Mouse (Mus musculus): Measurements from ENCODE around the gene Cfap299. TPM values are rescaled to one million over a fixed set of nuclear protein-coding genes. Genes with fewer than 3 reads are reported as not detected.
"Not testable (repeated sequence)": the region's sequence is repeated elsewhere in the genome, so short reads cannot be mapped to it uniquely, and the experiment has no call there.

The Cfap299 gene
- total RNA-seq, 2 experiments from 2014 or later, result not detected

GRCm38 (mm10) chr5:98520118-98520517 is 191.0 kb downstream of the Cfap299 start:
- DNase-seq, result no peak
- intact Hi-C loops (cut with DNase I), result no loop called here

- intact Hi-C loops (cut with DNase I), result no loop called here
- no peak for DNase-seq
Measured at GRCm38 (mm10) chr5:98522270-98522977, 193.3 kb downstream of the Cfap299 start.

GRCm38 (mm10) chr5:98523050-98523449 is 193.9 kb downstream of the Cfap299 start:
- no peak for DNase-seq
- intact Hi-C loops (cut with DNase I), result no loop called here

GRCm38 (mm10) chr5:98523783-98524182 is 194.7 kb downstream of the Cfap299 start:
- DNase-seq, result no peak
- intact Hi-C loops (cut with DNase I), result no loop called here

- DNase-seq, result no peak
- intact Hi-C loops (cut with DNase I), result no loop called here
Measured at GRCm38 (mm10) chr5:98541333-98541732, 212.2 kb downstream of the Cfap299 start.

GRCm38 (mm10) chr5:98550285-98550684 is 221.2 kb downstream of the Cfap299 start:
- intact Hi-C loops (cut with DNase I), result no loop called here
- DNase-seq, result no peak

GRCm38 (mm10) chr5:98550873-98551272 is 221.8 kb downstream of the Cfap299 start:
- intact Hi-C loops (cut with DNase I), result no loop called here
- DNase-seq, result no peak

- intact Hi-C loops (cut with DNase I), result no loop called here
- no peak for DNase-seq
Measured at GRCm38 (mm10) chr5:98552395-98552794, 223.3 kb downstream of the Cfap299 start, which contains the start of gene Gm11111. Gene Gm11111, plus strand, starts transcription at chr5:98552695.

GRCm38 (mm10) chr5:98552811-98553601 is 223.9 kb downstream of the Cfap299 start:
- intact Hi-C loops (cut with DNase I), result no loop called here
- DNase-seq, result no peak

- DNase-seq, result no peak
- intact Hi-C loops (cut with DNase I), result no loop called here
Measured at GRCm38 (mm10) chr5:98561301-98561700, 232.2 kb downstream of the Cfap299 start.

GRCm38 (mm10) chr5:98562806-98563205 is 233.7 kb downstream of the Cfap299 start:
- intact Hi-C loops (cut with DNase I), result no loop called here
- DNase-seq, result no peak

GRCm38 (mm10) chr5:98563801-98564200 is 234.7 kb downstream of the Cfap299 start:
- intact Hi-C loops (cut with DNase I), result no loop called here
- DNase-seq, result no peak

- intact Hi-C loops (cut with DNase I), result no loop called here
- DNase-seq, result no peak
Measured at GRCm38 (mm10) chr5:98566461-98567193, 237.5 kb downstream of the Cfap299 start.

- DNase-seq, result no peak
- intact Hi-C loops (cut with DNase I), result no loop called here
Measured at GRCm38 (mm10) chr5:98568481-98568880, 239.4 kb downstream of the Cfap299 start.

- intact Hi-C loops (cut with DNase I), result no loop called here
- no peak for DNase-seq
Measured at GRCm38 (mm10) chr5:98569029-98569513, 240.0 kb downstream of the Cfap299 start.

- intact Hi-C loops (cut with DNase I), result no loop called here
- DNase-seq, result no peak
Measured at GRCm38 (mm10) chr5:98572392-98572791, 243.3 kb downstream of the Cfap299 start.

GRCm38 (mm10) chr5:98574711-98575470 is 245.8 kb downstream of the Cfap299 start:
- intact Hi-C loops (cut with DNase I), result no loop called here
- DNase-seq, result no peak

GRCm38 (mm10) chr5:98575471-98575834 is 246.3 kb downstream of the Cfap299 start:
- intact Hi-C loops (cut with DNase I), result no loop called here
- no peak for DNase-seq

- DNase-seq; intact Hi-C loops (cut with DNase I): not testable (repeated sequence)
Measured at GRCm38 (mm10) chr5:98576538-98576937, 247.4 kb downstream of the Cfap299 start.

GRCm38 (mm10) chr5:98578398-98578797 is 249.3 kb downstream of the Cfap299 start:
- intact Hi-C loops (cut with DNase I), result no loop called here
- no peak for DNase-seq
